31 mouse cellular contexts compared by ENCODE assay signal in genomic region chr3:103648486-103648885, GRCm38 (mm10). TPM values are rescaled to one million over a fixed set of nuclear protein-coding genes. Genes with fewer than 3 reads are reported as not detected.
A peak's percentile ranks its signal among the peaks of the same experiment; 100 is the strongest.
DNase-seq lines count a peak whose midpoint lies in the region; ATAC-seq and TF ChIP-seq lines count a peak whose summit lies in the region.
"Had no signal": no experiment of that assay in that cellular context is flagged by ENCODE, and none has a peak within 500 bp of the region (broad histone marks: within the 10 kb centered on the region; RNA-seq: fewer than 3 reads in every experiment).

No protein-coding gene starts in this region.

- no peaks in the 10 kb centered on the region for H3K4me1 ChIP-seq in heart, embryonic 11.5 days (ENCODE audit: control insufficient read depth, insufficient read depth, low read length)
- H3K4me1 ChIP-seq in MEL (ENCODE audit: control insufficient read depth in 1 of 2, insufficient read depth in 2 of 2, low read length in 2 of 2): no peaks in the 10 kb centered on the region
- H3K4me1 ChIP-seq: embryonic facial prominence, embryonic 10.5 days; embryonic facial prominence, embryonic 15.5 days; kidney, embryonic 15.5 days; liver, embryonic 13.5 days had no signal

- H3K4me2 ChIP-seq in heart, embryonic 11.5 days: no peak overlapping the region
- H3K4me2 ChIP-seq: embryonic facial prominence, embryonic 15.5 days; forebrain, embryonic 13.5 days; hindbrain, embryonic 15.5 days; kidney, embryonic 15.5 days; liver, embryonic 13.5 days; midbrain, embryonic 15.5 days had no signal

- no peaks in the 10 kb centered on the region for H3K36me3 ChIP-seq in heart, embryonic 11.5 days (ENCODE audit: control insufficient read depth, insufficient read depth, low read length)
- no peaks in the 10 kb centered on the region for H3K36me3 ChIP-seq in MEL (ENCODE audit: control insufficient read depth in 1 of 2, insufficient read depth in 2 of 2, low read length in 2 of 2)
- H3K36me3 ChIP-seq: embryonic facial prominence, embryonic 10.5 days; embryonic facial prominence, embryonic 15.5 days; hindbrain, embryonic 10.5 days; hindbrain, embryonic 15.5 days; kidney, embryonic 15.5 days; liver, embryonic 13.5 days; midbrain, embryonic 15.5 days had no signal

- ATAC-seq in heart, embryonic 11.5 days (replicated peaks; ENCODE audit: insufficient number of reproducible peaks, low FRiP score, low TSS enrichment): no peak
- ATAC-seq in monocyte, adult 5-6 weeks (replicated peaks; ENCODE audit: insufficient number of reproducible peaks, low FRiP score, low TSS enrichment, poor library complexity, severe bottlenecking): no peak
- ATAC-seq: forebrain, embryonic 13.5 days; inflammation-experienced regulatory T-cells, adult 6 months; lung, postnatal 0 days; midbrain, embryonic 15.5 days had no signal

- no peak for TF ChIP-seq EP300 in MEL (IDR thresholded peaks at IDR 0.05; ENCODE audit: low read depth in 1 of 2, low read length in 2 of 2)

- no peak overlapping the region for H3K27ac ChIP-seq in heart, embryonic 11.5 days (ENCODE audit: low read depth, low read length)
- no peak overlapping the region for H3K27ac ChIP-seq in MEL (ENCODE audit: control insufficient read depth, low read depth, low read length)
- H3K27ac ChIP-seq: embryonic facial prominence, embryonic 10.5 days; embryonic facial prominence, embryonic 15.5 days; forebrain, embryonic 13.5 days; hindbrain, embryonic 10.5 days; hindbrain, embryonic 15.5 days; kidney, embryonic 15.5 days; layer of hippocampus, adult 2 months; liver, embryonic 13.5 days; midbrain, embryonic 15.5 days had no signal

- H3K79me2 ChIP-seq in MEL (ENCODE audit: control insufficient read depth, insufficient read depth, low read length, poor library complexity): no peaks in the 10 kb centered on the region

- peak; percentile 96 for DNase-seq in heart, adult 11 months
- peak; percentile 22 for DNase-seq in MEL (ENCODE audit: low read depth, low spot score)
- DNase-seq in heart, adult 9 months (ENCODE audit: low spot score in 2 of 2): peak; percentile 41 to 53
- peak; percentile 32 for DNase-seq in heart, postnatal 4 days
- no peak for DNase-seq in cerebellum, adult 8-10 months
- DNase-seq: adrenal gland, adult 2 months; adrenal gland, postnatal 36 days; cerebellum, adult 2 months; cerebellum, postnatal 25 days; kidney, adult 11 months; kidney, postnatal 36 days; layer of hippocampus, postnatal 36 days; left cerebral cortex, postnatal 4 days; liver, embryonic 13.5 days; lung, adult 18-20 months; right cerebral cortex, postnatal 25 days; spleen, adult 18-20 months; thymus, postnatal 25 days had no signal

- no peak for TF ChIP-seq CTCF in MEL (IDR thresholded peaks at IDR 0.05 in 2 of 3, conservative IDR thresholded peaks at IDR 0.05 in 1 of 3; ENCODE audit: control insufficient read depth in 1 of 3, insufficient read depth in 1 of 3, low read depth in 2 of 3, low read length in 3 of 3, poor library complexity in 1 of 3, severe bottlenecking in 1 of 3)

- no peak for TF ChIP-seq POLR2A in MEL (IDR thresholded peaks at IDR 0.05; ENCODE audit: control insufficient read depth in 1 of 2, insufficient read depth in 1 of 2, low read depth in 1 of 2, low read length in 2 of 2, poor library complexity in 1 of 2)

- no peaks in the 10 kb centered on the region for H3K27me3 ChIP-seq in heart, embryonic 11.5 days (ENCODE audit: control insufficient read depth, insufficient read depth, low read length)
- H3K27me3 ChIP-seq in MEL (ENCODE audit: control insufficient read depth in 1 of 2, insufficient read depth in 2 of 2, low read length in 2 of 2): no peaks in the 10 kb centered on the region; a peak in 1 of 4 replicates
- H3K27me3 ChIP-seq: embryonic facial prominence, embryonic 15.5 days; forebrain, embryonic 13.5 days; hindbrain, embryonic 15.5 days; kidney, embryonic 15.5 days; liver, embryonic 13.5 days; midbrain, embryonic 15.5 days had no signal

- no peaks in the 10 kb centered on the region for H3K9me3 ChIP-seq in heart, embryonic 11.5 days (replicated peaks; ENCODE audit: control insufficient read depth, low read length)
- H3K9me3 ChIP-seq in MEL (replicated peaks; ENCODE audit: insufficient read depth, low read length): no peaks in the 10 kb centered on the region
- H3K9me3 ChIP-seq: embryonic facial prominence, embryonic 10.5 days; embryonic facial prominence, embryonic 15.5 days; forebrain, embryonic 13.5 days; hindbrain, embryonic 10.5 days; hindbrain, embryonic 15.5 days; kidney, embryonic 15.5 days; liver, embryonic 13.5 days; midbrain, embryonic 15.5 days had no signal

- no peak overlapping the region for H3K4me3 ChIP-seq in heart, embryonic 11.5 days (ENCODE audit: low read depth, low read length)
- no peak overlapping the region for H3K4me3 ChIP-seq in MEL (ENCODE audit: control insufficient read depth in 1 of 2, insufficient read depth in 1 of 2, low read depth in 2 of 2, low read length in 2 of 2)
- H3K4me3 ChIP-seq: embryonic facial prominence, embryonic 10.5 days; embryonic facial prominence, embryonic 15.5 days; forebrain, embryonic 13.5 days; hindbrain, embryonic 10.5 days; hindbrain, embryonic 15.5 days; kidney, embryonic 15.5 days; layer of hippocampus, adult 2 months; liver, embryonic 13.5 days; midbrain, embryonic 15.5 days had no signal

- TF ChIP-seq RAD21 in MEL (IDR thresholded peaks at IDR 0.05; ENCODE audit: low read depth, low read length): no peak

- 77% methylated on average over 4 of the region's 4 CpGs for WGBS in heart, embryonic 11.5 days (ENCODE audit: insufficient replicate concordance)

- H3K9ac ChIP-seq in heart, embryonic 11.5 days (ENCODE audit: low read depth, low read length): no peak overlapping the region
- no peak overlapping the region for H3K9ac ChIP-seq in MEL (ENCODE audit: control insufficient read depth, low read depth, low read length, poor library complexity, severe bottlenecking)
- H3K9ac ChIP-seq: embryonic facial prominence, embryonic 15.5 days; forebrain, embryonic 13.5 days; hindbrain, embryonic 15.5 days; kidney, embryonic 15.5 days; liver, embryonic 13.5 days; midbrain, embryonic 15.5 days had no signal

TF ChIP-seq in MEL, 35 proteins besides CTCF, POLR2A, EP300 and RAD21:
- TF ChIP-seq POLR2AphosphoS2 (IDR thresholded peaks at IDR 0.05; ENCODE audit: low read length) (no peak), MYC (IDR thresholded peaks at IDR 0.05; ENCODE audit: low read depth, low read length) (no peak), MYB (IDR thresholded peaks at IDR 0.05; ENCODE audit: low read depth, low read length) (no peak), GATA1 (IDR thresholded peaks at IDR 0.05; ENCODE audit: low read depth, low read length) (no peak), USF2 (IDR thresholded peaks at IDR 0.05; ENCODE audit: borderline replicate concordance in 1 of 2, insufficient read depth in 1 of 2, low read depth in 1 of 2, low read length in 2 of 2) (no peak), SMC3 (IDR thresholded peaks at IDR 0.05; ENCODE audit: low read depth, low read length) (no peak), UBTF (IDR thresholded peaks at IDR 0.05; ENCODE audit: borderline replicate concordance, insufficient read depth, low read depth, low read length) (no peak), ZMIZ1 (IDR thresholded peaks at IDR 0.05; ENCODE audit: low read depth, low read length) (no peak), ZKSCAN1 (IDR thresholded peaks at IDR 0.05; ENCODE audit: low read depth, low read length) (no peak), NELFE (IDR thresholded peaks at IDR 0.05; ENCODE audit: low read depth, low read length) (no peak), TBP (IDR thresholded peaks at IDR 0.05; ENCODE audit: low read depth, low read length) (no peak), TAL1 (IDR thresholded peaks at IDR 0.05; ENCODE audit: low read length) (no peak), BHLHE40 (IDR thresholded peaks at IDR 0.05; ENCODE audit: borderline replicate concordance, low read depth, low read length) (no peak)

RNA-seq across cellular contexts. Expression of gene Atg4a-ps, which starts 2.6 kb away (rescaled TPM):
- polyA plus RNA-seq in heart, embryonic 11.5 days (2014; fragmentation: Nextera tagmentation; extraction: Ambion mirVana): 0.09 and 0.13 TPM in 2 replicates
- 0.36 and 0.81 TPM in 2 replicates for total RNA-seq in MEL (2012; rRNA removed)
- 1 to 10 TPM in 1 of 2 experiments, not detected in 1; 3.4 TPM for polyA plus RNA-seq in MEL (2012; ENCODE audit: insufficient read depth in 1 of 2, insufficient read length in 2 of 2, low read depth in 1 of 2, low replicate concordance in 2 of 2, missing spikeins in 1 of 2)
- 1 to 10 TPM in 1 of 2 experiments, not detected in 1; 2.1 TPM for total RNA-seq in heart, postnatal 4 days (2021)
- 0.95 to 1.1 TPM (median 0.97 TPM) in 3 replicates for total RNA-seq in monocyte, adult 5-6 weeks (2017)
- polyA plus RNA-seq: adrenal gland, adult 2 months; heart, embryonic 14.5 days; hindbrain, embryonic 15.5 days; kidney, embryonic 15.5 days; midbrain, embryonic 15.5 days had no signal
